Mouse (Mus musculus) kidney, adult 8-10 months (tissue): ENCODE results near the gene Pitpnb.

ENCODE experiments used
- DNase-seq, 2 experiments: peaks; one replicate each; pipeline ENCODE4 v3.0.0; 2022

Pitpnb gene

GRCm38 (mm10) chr5:111356811-111357617 lies 26.5 kb downstream of the Pitpnb start:
- no peak for DNase-seq

DNA sequence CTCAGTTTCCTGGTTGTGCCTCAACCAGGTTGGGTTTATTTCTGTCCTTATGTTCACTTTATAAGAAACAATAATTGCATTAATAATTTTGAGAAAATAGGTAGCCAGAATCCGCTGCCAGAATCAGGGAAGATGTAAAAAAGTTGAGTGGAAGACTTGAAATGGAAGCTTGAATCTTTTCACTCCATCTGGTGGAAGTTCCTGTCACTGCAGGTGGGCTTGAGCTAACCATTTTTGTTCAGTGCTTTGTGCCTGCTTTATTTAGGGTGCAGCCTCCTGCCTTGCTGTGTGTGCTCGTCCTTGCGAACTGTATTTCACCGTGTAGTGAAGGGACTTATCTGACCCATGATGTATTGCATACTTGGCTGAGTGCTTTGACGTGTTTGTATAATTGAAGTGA lies 30.0 kb downstream of the Pitpnb start:
- DNase-seq: no peak

GRCm38 (mm10) chr5:111361058-111361457 lies 30.5 kb downstream of the Pitpnb start:
- no peak for DNase-seq

DNA sequence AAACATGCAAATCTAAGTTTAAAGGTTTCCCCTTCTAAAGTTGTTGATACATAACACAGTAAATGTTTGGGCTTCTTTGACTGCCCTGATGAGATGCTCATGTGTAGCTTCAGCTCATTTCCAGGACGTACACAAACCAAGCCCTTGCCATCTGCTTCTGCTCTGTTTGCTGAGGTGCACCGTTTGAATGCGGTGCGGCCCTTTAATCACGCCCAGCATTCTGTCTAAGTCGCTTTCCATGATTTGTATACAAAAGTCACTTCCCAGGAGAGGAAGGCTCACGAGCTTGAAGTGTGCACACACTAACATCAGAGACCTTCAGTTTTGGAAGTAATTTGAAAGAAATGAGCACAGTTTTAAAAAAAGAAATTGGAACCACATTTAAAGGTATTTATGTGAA lies 31.3 kb downstream of the Pitpnb start:
- no peak for DNase-seq

DNA sequence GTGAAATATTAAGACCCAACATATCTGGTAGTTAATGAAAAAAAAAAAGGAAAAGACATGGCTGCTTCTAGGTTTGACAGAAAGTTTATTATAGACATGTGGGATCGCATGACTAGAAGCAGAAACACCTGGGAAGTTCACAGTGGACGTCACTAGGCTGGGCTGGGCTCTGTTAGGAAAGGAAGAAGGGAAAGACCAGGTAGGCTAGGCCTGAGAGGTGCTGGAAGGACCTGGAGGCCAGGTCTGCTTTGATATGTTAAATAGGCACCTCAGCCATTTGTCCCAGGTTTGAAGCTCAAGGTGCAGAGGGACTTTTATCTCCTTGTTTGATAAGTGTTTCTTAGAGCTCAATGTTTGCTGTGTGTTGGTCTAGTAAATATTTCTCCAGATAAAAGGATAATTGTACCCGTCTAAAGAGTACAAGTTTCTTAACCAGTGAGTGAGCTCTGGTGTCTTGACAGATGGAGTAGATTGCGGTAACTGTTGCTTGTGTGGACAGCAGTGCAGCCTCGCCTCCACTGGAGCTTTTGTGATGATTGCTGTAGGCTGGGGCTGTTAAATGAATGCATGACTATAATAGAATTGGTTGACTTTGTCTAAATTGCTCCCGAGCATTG lies 33.0 kb downstream of the Pitpnb start:
- no peak for DNase-seq

- DNase-seq: peak; percentile 32 to 37
Measured at GRCm38 (mm10) chr5:111364533-111364932, 34.0 kb downstream of the Pitpnb start.

DNA sequence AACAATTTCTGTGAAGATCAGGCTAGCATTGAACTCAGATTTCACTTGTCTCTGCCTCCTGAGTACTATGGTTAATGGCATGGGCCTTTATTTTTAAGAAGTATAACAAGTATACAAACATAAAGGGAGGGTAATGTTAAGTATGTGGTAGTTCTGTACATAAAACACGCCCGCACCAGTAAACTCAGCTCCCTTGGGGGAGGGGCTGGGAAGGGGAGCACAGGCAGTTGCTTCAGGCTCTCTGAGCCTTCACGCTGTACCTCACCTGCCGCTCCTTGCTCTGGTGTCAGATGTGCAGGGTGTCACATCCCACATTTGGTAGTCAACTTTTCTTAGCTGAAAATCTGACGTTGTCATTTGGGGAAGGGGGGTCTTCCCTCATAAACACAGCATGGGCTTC lies 35.6 kb downstream of the Pitpnb start:
- no peak for DNase-seq

GRCm38 (mm10) chr5:111367937-111368517 lies 37.5 kb downstream of the Pitpnb start:
- no peak for DNase-seq

DNA sequence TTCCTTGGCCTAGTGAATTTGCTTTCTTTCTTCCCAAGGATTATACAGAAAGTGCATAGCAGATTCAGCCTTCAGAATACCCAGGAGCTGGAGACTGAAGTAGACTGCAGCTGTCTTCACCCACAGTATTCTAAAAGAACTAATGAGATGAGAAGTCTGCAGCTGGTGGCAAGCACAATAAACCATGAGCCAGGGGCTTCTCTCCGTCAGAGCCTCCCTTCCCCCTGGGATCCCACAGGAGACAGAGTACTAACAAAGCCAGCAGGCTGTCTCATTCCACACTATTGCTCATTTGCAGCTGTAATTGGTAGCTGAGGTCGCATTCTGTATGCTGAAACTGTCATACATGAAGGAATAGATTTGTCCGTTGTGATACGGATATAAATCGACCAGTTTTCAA lies 38.0 kb downstream of the Pitpnb start:
- no peak for DNase-seq

DNA sequence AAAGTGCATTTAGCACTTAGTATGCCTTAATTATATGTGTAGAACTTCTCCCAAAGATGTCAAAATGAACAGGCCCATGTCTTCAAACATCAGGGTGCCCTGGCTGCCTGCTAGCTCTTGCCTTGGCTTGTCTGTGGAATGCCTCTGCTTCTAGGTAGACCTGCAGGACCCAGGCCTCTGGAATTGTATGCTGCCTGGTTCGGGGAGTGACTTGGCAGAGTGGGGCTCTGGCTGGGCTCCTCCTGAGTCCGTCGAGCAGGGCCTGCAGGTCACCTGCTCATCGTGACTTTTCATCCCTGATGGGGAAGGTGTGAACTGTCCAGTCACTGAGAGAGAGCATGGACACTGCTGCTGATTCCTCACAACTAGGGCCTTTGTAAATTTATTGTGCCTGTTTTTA lies 45.1 kb downstream of the Pitpnb start:
- DNase-seq: peak; percentile 47 to 49

DNA sequence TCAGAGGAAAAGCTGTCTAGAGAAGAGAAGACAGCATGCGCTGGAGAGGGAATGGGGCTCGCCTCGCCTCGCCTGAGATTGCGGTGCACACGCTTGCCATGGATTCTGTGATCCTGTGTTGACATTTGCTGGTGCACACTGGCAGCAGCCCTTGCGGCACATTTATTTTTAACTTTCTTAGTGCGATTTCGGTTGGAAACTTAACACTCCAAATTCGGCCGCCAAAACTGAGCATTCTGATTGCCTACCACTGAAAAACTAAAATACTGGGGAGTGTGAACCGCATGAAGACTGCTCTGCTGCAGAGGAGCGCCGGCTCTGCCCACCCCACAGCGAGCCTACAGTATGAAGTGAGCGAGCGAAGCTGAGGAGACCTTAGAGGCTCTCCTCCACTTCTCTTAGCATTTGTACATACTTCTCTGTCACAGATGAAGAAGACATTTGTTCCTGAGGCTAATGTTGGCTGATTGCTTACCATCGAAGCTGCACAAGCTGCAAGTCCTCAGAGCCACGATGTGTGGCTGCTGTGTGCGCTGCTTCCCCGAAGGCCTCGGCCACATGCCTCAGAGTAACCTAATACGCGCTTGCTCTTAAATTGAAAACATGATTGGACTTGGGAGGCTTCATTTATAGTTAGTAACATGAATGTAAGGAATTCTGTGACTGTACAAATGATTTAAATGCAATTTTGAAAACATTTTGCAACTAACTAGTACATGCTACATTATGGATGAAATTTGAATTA lies 45.9 kb downstream of the Pitpnb start:
- DNase-seq: no peak

DNA sequence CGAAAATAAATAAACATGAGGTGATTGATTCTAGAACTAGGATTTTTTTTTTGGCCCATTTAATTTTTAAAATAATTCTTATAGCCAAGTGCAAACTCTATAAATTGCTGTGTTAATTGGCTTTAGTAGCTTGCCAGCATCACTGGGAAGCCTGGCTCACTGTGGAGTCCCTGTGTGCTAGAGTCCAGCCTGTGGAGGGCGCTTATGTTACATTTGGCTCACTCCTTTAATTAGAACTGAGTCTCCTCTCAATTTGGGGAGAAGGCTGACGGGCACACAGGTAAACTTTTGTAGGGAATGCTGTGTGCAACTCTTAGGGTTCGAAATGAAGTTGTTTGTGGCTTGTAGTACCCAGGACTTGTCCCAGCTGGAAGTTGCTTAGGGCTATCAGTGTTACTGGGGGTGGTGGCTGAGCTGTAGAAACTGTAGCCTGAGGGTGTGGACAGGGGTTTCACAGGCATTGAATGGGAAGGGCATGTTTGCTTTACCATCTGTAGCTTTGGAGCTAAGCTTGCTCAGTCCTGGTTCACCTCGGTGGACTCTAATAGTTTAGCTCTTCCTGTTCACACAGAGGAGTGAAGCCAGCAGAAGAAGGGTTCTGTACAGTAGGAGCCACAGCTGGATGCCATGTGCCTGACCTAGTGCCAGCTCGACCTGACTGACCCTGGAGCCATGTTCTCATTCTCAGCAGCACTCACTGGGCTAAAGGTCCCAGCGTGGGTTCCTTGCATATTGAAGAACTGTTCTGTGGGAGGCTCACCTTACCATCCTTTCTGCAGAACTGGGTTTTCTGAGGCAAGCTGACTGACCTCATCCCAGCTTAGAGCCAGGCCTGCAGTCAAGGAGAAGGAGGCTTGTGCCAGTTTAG lies 47.8 kb downstream of the Pitpnb start:
- DNase-seq: peak; percentile 24 to 30

DNA sequence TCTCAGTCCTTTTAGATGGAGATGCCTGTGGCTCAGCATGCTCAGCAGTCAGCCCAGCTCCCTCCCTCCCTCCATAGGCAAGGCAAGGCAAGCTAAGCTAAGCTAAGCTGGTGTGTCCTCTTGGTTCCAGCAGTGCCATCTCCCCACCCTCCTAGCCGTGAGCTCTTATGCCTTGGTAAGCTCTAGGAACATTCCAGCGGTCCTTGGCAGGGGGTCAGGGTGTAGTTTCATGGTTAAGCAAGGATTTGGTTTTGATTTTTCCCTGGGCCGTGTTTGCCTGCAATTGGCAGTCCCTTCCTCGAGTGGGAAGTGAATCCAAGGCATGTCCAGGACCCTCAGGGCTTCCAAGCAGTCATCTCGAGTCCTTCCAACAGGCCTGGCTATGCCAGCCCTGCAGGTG lies 52.8 kb downstream of the Pitpnb start:
- no peak for DNase-seq

- no peak for DNase-seq
Measured at GRCm38 (mm10) chr5:111390911-111391310, 60.3 kb downstream of the Pitpnb start.

DNA sequence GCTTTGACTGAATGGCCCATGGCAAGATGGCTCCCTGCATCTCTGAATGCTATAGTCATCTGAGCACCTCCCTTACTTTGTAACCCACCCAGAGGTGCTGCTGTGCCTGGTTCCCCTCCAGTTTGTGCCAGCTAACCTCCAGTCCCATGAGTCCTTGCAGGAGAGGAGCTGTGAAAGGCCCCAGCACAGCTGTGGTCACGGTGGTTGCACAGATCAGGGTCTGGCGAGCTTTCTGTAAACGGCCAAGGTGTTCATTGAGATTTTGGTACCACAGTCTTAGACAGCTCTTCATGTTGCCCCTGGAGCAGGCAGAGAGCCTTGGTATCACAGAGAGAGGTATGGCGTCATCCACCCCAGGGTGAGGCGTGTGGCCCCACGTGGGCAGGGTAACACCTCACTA lies 60.9 kb downstream of the Pitpnb start:
- no peak for DNase-seq

- DNase-seq: peak; percentile 62 to 72
Measured at GRCm38 (mm10) chr5:111393346-111394197, 63.0 kb downstream of the Pitpnb start.

DNA sequence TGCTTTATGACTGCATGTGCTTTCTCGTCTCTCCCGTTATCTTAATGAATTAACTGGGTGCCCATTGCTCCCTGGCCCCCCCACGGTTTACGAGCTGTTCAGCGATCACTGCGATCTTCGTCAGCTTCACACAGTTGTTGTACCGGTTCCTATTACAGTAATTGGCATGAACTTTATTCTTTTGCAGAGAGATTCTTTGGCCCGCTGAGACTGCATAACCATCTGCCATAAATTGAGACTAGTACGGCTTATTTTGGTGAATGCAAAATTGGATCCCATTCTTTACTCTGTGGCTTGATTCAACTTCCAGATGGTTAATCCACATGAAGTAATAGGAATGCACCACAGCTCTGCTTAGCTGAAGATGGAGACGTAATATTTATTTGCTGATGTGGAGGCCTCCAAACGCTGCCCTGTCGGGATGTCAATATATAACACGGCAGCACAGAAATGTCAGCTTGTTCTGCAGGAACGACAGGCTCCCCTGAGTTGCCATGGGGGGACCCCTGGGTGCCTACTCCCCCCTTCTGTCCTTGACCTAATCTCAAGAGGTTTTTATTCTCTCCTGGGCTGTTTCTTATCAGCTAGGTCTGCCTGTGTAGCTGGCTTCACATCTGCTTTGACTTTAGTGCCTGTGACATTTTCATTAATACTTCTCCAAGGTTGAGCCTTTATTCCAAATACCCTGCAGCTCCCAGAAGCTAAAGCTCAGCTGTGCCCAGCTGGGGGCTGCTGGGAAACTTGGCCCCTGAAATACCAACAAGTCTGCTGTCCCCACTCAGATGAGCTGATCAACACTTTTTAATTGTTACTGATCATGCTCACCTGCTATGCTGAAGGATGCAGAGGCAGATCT lies 63.9 kb downstream of the Pitpnb start:
- DNase-seq: no peak

- DNase-seq: no peak
Measured at GRCm38 (mm10) chr5:111395771-111396170, 65.2 kb downstream of the Pitpnb start.

DNA sequence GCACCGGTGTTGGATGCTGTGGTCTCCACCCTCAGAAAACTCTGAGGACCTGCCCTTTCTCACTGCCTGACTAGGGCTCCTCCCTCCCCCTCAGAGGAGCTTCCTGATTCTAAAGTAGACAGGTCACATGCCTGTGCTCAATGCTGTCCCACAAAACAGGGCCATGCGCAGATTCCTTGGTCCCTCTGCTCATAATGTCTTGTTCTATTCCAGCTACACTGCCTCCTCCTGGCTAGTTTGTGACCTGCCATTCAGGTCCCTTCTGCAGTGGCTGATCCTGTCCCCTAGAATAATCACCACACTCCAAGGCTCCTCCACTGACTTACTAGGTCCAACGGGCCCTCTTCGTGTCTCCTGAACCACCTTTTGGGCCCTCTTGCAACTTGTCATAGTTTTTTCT lies 65.6 kb downstream of the Pitpnb start:
- no peak for DNase-seq

- DNase-seq: no peak
Measured at GRCm38 (mm10) chr5:111398471-111398870, 67.9 kb downstream of the Pitpnb start.

DNA sequence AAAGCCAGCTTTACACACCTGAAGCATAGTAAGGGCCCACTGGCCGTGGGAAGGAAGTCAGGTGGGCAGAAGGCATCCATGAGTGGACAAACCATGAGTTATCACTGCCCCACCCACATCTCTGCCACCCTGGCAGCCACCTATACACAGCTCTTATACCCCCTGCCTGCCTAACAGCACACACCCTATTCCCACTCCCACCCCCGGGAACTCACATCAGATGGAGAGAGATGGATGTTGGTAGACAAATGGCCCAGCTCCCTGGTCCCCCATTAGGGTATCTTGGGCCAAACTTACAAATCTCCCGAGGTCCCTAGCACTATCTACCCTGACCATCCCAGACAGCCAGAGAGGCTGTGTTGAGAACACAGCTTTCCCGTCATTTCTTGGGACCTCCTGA lies 68.7 kb downstream of the Pitpnb start:
- no peak for DNase-seq
